Mouse (Mus musculus) hindbrain, embryonic 13.5 days (tissue): ENCODE results near the gene Rad51b. TPM values are rescaled to one million over a fixed set of nuclear protein-coding genes. Genes with fewer than 3 reads are reported as not detected.
A peak's percentile ranks its signal among the peaks of the same experiment; 100 is the strongest.

Experiments used
- ATAC-seq: fragments of 200-750 bp; cut with Nextera tagmentation; 2 replicates; pipeline ENCODE4 v1.8.0; 2017; ENCODE audit warnings: moderate TSS enrichment; ENCODE audit not compliant: low FRiP score
- H3K27ac ChIP-seq: fragments of 300-500 bp; sonication (generic); 2 replicates; pipeline ENCODE4 v1.5.1; 2015; ENCODE audit warnings: inconsistent platforms, mild to moderate bottlenecking, moderate library complexity
- H3K27me3 ChIP-seq: fragments of 300-500 bp; sonication (generic); 2 replicates; pipeline ENCODE4 v1.6.1; 2015; ENCODE audit warnings: mild to moderate bottlenecking, inconsistent platforms
- H3K36me3 ChIP-seq: fragments of 300-500 bp; sonication (generic); 2 replicates; pipeline ENCODE4 v1.6.1; 2015; ENCODE audit warnings: mild to moderate bottlenecking, inconsistent platforms
- H3K4me1 ChIP-seq: fragments of 300-500 bp; sonication (generic); replicated peaks from 2 replicates; pipeline ENCODE4 v1.6.1; 2015; ENCODE audit warnings: inconsistent platforms
- H3K4me2 ChIP-seq: fragments of 300-500 bp; sonication (generic); 2 replicates; pipeline ENCODE4 v1.6.1; 2015; ENCODE audit warnings: inconsistent platforms, mild to moderate bottlenecking, moderate library complexity
- H3K4me3 ChIP-seq: fragments of 300-500 bp; sonication (generic); 2 replicates; pipeline ENCODE4 v1.5.1; 2015; ENCODE audit warnings: mild to moderate bottlenecking, inconsistent platforms
- H3K9ac ChIP-seq: fragments of 300-500 bp; sonication (generic); 2 replicates; pipeline ENCODE4 v1.6.1; 2015; ENCODE audit warnings: mild to moderate bottlenecking, inconsistent platforms
- H3K9me3 ChIP-seq: fragments of 300-500 bp; sonication (generic); 2 replicates; pipeline ENCODE4 v1.6.1; 2016; ENCODE audit warnings: inconsistent platforms
- WGBS: fragments of 180-500 bp; shearing (Covaris S2); methylation state at CpG from one replicate; pipeline ENCODE4 v1.1.7; 2015; 5-methylcytosine and 5-hydroxymethylcytosine counted together
- polyA plus RNA-seq: library from polyadenylated mRNA; unstranded; fragments of >200 nt; fragmentation: Nextera tagmentation; extraction: Ambion mirVana; gene quantifications from 2 replicates; pipeline ENCODE4 v1.2.1, GENCODE M21; 2015

Gene Rad51b
- polyA plus RNA-seq, 1 experiment from 2014 or later, result 2.4 TPM

DNA sequence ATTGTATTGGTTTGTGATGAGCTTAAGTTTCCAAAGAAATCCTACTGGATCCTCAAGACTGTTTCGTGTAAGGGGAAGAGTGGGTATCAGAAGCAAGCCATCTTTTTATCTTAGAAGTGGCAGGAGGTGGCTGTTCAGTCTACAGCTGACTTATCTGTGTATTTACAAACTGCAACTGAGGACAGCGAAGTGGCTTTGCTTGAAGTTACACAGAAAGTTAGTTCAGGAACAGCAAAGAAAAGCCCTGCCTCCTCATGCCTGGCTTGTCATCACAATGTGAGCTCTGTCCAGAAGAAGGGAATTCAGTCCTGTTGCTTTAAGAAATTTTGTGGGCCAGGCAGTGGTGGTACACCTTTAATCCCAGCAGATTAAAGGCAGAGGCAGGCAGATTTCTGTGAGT, 314.6 kb downstream of the Rad51b start:
- H3K27ac ChIP-seq, result no peak overlapping the region
- no peak overlapping the region for H3K4me2 ChIP-seq
- no peak overlapping the region for H3K9ac ChIP-seq
- peaks cover 21% of the 10 kb centered on the region for H3K27me3 ChIP-seq
- WGBS, result 94% methylated on average over 2 of the region's 2 CpGs
- no peaks in the 10 kb centered on the region for H3K36me3 ChIP-seq
- no peak for ATAC-seq
- H3K4me1 ChIP-seq, result peaks cover 29% of the 10 kb centered on the region
- H3K4me3 ChIP-seq, result no peak overlapping the region
- no peaks in the 10 kb centered on the region for H3K9me3 ChIP-seq

DNA sequence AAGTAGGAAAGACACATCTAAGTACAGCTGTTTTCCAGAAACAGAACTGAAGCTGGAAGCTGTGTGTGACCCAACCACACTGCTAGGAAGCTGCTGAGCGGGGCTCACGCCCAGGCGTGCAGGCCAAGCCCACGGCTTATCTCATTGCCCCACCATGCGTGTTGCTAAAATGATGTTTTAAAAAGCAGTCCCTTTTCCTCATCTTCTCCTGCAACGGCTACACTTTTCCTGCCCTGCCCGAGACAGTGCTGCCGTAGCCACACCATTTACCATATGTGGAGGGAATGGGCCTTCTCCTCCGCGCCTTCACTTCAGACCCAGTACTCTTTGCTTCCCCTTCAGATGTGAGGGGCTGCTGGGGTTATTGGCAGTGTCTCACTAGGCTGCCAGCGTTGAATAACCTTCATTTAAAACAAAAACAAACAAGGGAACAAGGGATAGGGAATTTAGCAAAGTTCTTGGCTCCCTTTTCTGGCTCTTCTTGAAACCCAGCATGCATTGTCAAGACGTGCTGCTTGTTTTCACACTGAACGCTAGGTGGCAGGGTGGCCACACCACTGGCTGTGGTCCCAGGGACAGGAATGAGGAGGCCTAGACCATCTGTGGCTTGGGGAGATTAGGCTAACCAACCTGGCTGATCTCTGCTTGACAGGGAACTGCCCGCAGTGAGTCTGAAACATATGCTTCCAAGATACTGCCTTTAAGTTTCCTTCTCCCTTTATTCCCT, 315.4 kb downstream of the Rad51b start:
- 48% methylated on average over 14 of the region's 14 CpGs for WGBS

DNA sequence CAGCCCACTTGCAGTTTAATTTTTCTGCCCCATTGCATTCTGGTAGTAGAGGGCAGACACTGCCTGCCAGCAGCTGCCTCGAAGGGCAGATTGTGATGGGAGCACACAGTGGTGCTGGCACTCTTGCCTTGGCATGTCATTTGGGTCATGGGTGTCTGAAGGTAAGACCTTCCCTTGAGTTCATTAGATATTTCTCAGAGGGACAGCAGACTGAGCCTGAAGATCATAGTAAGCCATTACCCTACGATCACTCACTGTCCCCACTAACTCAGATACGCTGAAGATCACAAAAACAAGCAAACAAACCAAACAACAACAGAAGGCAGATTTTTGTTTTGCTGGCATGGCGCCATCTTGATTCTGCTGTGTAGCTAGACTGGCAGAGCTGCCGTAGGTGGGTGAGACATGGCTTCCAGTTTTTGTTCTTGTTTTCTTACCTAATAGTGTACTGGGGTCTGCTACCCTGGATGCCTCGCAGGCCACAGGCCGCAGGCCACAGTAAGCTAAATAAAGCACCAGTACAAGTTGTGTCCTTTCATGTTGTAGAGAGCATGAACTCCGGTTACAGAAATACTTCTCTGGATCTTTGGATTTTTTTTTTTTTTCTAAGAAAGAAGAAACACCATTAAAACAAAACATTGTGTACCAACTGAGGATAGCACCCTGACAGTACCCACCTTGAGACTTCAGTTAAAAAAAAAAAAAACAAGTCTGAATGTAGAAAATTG, 316.1 kb downstream of the Rad51b start:
- Histone ChIP-seq H3K27me3 (peaks cover 20% of the 10 kb centered on the region), H3K9ac (no peak overlapping the region), H3K27ac (peak overlapping the region; percentile 37; the same call in 1 of the 2 replicates), H3K4me2 (no peak overlapping the region), H3K9me3 (no peaks in the 10 kb centered on the region), H3K4me1 (peaks cover 29% of the 10 kb centered on the region), H3K4me3 (no peak overlapping the region), H3K36me3 (no peaks in the 10 kb centered on the region)
- WGBS, result 82% methylated on average over 8 of the region's 8 CpGs
- ATAC-seq, result peak; percentile 53

More for the DNA sequence above, 315.4 kb downstream of the Rad51b start:
- H3K9ac ChIP-seq, result no peak overlapping the region
- H3K27me3 ChIP-seq, result peaks cover 20% of the 10 kb centered on the region
- H3K4me2 ChIP-seq, result no peak overlapping the region
- ATAC-seq, result peak; percentile 93
- H3K4me3 ChIP-seq, result no peak overlapping the region
- H3K4me1 ChIP-seq, result peaks cover 29% of the 10 kb centered on the region
- no peaks in the 10 kb centered on the region for H3K9me3 ChIP-seq
- no peaks in the 10 kb centered on the region for H3K36me3 ChIP-seq
- peak overlapping the region; percentile 37 for H3K27ac ChIP-seq

DNA sequence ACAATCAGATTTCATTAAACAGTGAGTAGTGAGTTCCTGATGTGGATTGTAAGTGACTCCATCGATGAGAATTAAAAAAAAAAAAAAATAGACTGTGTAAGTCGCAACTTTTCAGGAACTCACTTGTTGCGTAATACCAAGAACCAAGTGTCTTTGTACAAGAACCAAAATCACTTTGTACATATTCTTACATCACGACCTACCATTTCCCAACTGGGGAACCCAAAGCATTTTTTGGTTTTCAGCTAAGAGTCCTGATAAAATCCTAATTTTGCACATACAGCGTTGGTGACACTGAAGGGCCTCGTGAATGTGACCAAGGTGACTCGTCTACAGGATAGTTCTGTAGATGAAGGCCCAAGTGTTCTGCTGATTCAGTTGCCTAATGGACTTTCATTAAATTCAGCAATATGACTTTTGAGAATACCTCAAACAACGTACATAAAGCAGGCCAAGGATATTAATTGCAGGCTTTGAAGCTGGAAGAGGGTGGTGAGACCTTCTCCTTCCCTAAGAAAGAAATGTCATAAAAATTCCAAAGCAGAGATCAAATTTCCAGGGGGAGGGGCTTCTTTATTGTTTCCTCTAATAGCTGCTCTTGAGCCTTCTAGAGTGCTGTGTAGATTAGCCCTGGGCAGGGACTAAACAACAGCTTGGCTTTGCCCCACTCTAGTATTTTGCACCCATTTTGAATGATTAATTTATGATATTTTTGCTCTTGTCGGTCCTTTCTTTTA, 316.9 kb downstream of the Rad51b start:
- no peak overlapping the region for H3K4me2 ChIP-seq
- no peak overlapping the region for H3K27ac ChIP-seq
- no peak for ATAC-seq
- H3K9ac ChIP-seq, result no peak overlapping the region
- peaks cover 24% of the 10 kb centered on the region for H3K4me1 ChIP-seq
- no peaks in the 10 kb centered on the region for H3K9me3 ChIP-seq
- WGBS, result 86% methylated on average over 9 of the region's 9 CpGs
- no peak overlapping the region for H3K4me3 ChIP-seq
- H3K36me3 ChIP-seq, result no peaks in the 10 kb centered on the region
- peaks cover 20% of the 10 kb centered on the region for H3K27me3 ChIP-seq

DNA sequence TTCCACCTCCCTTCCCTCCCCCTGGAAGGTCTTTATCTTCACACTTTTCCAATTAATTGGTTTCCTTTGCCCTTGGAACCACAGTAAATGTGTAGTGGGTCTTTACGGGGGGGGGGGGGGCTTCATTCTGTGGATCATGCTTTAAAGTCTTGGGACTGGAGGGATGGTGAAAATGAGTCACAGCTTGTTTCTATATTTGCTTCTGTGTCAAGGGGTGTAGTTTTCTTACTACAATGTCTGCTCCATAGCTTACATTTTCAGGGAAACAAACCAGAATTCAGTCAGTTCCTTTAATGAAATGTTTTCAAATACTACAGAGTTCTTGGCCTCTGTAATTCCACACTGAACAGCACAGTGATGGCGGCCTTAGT, 317.5 kb downstream of the Rad51b start:
- 81% methylated on average over 2 of the region's 2 CpGs for WGBS
- H3K4me1 ChIP-seq, result peaks cover 21% of the 10 kb centered on the region
- H3K4me3 ChIP-seq, result no peak overlapping the region
- no peak overlapping the region for H3K9ac ChIP-seq
- H3K36me3 ChIP-seq, result no peaks in the 10 kb centered on the region
- H3K9me3 ChIP-seq, result no peaks in the 10 kb centered on the region
- peaks cover 20% of the 10 kb centered on the region for H3K27me3 ChIP-seq
- no peak overlapping the region for H3K4me2 ChIP-seq
- H3K27ac ChIP-seq, result no peak overlapping the region
- no peak for ATAC-seq

DNA sequence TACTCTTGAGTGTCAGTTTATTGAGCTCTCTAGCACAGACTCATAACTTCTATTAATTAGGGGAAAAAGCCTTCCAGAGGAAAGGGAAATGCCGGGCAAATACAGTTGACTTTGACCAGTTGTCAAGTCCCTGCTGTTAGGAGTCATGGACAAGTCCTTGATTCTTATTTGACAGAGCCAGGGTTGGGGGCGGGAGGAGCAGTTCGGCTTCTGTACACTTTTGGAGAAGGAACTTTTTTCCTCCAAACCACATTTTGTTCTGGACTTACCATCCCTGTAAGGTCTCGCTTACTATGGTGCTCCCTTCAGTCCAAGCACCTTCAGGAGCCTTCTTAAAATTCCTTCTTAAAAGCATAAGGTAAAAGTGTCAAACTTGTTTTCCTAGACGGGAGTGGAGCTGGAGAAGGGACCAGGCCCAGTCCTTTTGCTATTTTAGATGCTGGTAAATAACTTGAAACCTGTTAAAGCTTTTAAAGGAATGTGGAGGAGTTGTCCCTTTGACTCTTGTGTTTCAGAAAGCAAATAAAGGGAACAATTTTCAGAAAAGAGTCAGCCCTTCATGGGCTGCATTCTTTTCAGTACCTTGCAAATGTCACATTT, 318.7 kb downstream of the Rad51b start:
- Histone ChIP-seq H3K4me1 (peaks cover 15% of the 10 kb centered on the region), H3K4me2 (no peak overlapping the region), H3K27me3 (peaks cover 12% of the 10 kb centered on the region), H3K9me3 (no peaks in the 10 kb centered on the region), H3K36me3 (no peaks in the 10 kb centered on the region), H3K4me3 (no peak overlapping the region), H3K27ac (no peak overlapping the region), H3K9ac (no peak overlapping the region)
- WGBS, result 77% methylated on average over 5 of the region's 5 CpGs
- ATAC-seq, result no peak

DNA sequence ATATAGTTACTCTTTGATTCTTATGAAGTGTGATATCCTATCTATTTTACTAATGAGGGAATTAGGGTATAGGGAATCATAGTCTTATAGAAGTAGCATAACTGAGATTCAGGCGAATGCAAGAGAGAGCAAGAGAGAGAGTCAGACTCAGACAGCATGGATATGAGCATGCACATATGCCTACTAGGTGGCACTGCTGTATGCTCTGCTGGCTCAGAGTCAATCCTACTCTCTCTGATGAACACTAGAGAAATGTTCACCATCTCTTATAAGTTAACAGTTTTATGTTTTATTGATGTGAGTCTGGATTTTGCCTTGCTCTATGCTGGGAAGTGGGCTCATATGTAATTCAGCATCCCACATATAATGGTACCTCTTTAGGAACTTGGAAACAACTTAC, 321.9 kb downstream of the Rad51b start:
- Histone ChIP-seq H3K27ac (no peak overlapping the region), H3K4me2 (no peak overlapping the region), H3K4me1 (no peaks in the 10 kb centered on the region), H3K27me3 (no peaks in the 10 kb centered on the region; the same call in 1 of the 2 replicates), H3K4me3 (no peak overlapping the region), H3K36me3 (no peaks in the 10 kb centered on the region), H3K9ac (no peak overlapping the region), H3K9me3 (no peaks in the 10 kb centered on the region)
- 94% methylated on average over 1 of the region's 1 CpGs for WGBS
- no peak for ATAC-seq

DNA sequence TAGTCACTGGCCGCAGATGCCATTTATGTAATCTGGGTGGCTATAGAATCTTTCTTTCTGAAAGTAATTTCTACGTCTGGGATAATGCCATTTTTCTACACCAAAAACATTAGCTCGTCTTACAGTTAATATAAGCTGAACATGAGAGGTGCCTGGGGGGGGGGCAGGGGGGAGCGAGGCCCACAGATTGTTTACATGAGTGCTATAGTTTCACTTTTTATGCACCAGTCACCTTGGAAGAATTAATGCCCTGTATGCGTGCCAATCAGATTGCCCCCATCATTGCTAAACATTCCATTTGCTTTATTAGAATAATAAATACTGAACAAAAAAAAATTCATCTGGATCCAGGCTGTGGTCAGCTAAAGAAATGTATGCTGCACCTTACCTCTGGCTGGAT, 323.6 kb downstream of the Rad51b start:
- Histone ChIP-seq H3K27me3 (no peaks in the 10 kb centered on the region; the same call in 1 of the 2 replicates), H3K4me3 (no peak overlapping the region), H3K27ac (no peak overlapping the region), H3K4me1 (no peaks in the 10 kb centered on the region), H3K4me2 (no peak overlapping the region), H3K36me3 (no peaks in the 10 kb centered on the region), H3K9me3 (no peaks in the 10 kb centered on the region), H3K9ac (no peak overlapping the region)
- WGBS, result 84% methylated on average over 5 of the region's 5 CpGs
- no peak for ATAC-seq

DNA sequence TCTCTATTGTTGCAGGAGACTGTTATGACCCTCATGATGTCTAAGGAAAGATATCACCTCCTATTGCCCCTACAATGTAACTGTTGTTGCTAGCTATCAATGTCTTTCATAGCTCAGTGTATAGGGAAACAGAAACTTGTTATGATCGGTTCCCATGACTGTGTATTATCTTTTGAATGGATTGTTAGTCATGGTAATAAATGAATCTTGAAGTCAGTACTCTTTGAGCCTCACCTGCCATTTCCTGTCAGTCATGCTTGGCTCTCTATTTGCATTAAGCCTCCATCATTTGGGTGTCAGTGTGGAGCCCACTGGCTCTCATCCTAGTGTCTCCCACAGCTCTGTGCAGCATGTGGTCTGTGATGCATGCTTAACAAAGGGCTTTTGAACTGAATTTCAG, 326.2 kb downstream of the Rad51b start:
- Histone ChIP-seq H3K9ac (no peak overlapping the region), H3K27ac (no peak overlapping the region), H3K27me3 (no peaks in the 10 kb centered on the region), H3K4me1 (peaks cover 7% of the 10 kb centered on the region), H3K4me2 (no peak overlapping the region), H3K9me3 (no peaks in the 10 kb centered on the region), H3K4me3 (no peak overlapping the region), H3K36me3 (no peaks in the 10 kb centered on the region)
- ATAC-seq, result no peak
- 65% methylated on average over 1 of the region's 1 CpGs for WGBS

DNA sequence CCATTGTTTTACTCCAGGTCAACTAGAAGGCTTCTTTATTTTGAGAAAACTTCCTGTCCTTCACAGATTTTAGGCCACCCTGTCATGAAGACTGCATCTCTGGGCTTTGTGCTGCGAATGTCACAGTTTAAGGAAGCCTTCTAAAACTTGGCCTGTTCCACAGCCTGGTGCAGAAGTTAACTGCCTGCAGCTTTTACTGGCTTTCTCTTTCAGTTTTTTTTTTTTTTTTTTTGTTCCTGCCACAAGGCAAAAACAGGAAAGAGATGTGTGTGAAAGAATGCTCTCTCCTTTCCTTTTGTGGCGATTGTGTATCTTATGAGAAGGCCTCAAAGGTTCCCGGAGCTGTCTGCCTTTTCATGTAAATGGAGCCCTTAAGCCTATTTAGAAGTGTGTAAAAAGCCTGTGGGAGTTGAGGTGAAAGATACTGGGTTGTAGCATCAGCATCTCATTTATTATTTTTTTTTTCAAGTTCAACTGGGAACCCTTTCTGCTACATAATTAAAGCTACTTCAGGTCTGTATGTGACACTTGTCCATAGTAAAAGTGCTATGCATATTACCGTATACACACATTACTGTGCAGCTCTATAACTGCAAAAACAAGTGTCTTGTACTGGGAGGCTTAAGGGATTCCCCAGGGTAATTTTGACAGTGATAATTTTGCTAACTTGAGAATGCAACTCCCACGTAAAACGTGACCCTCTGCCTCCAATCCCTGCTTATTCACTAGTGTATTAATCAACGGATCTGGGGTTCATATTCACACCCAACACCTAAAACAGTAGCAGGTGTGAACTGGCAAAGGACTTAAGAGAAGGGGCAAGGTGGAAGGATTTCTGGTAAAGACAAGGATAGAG, 328.8 kb downstream of the Rad51b start:
- H3K36me3 ChIP-seq, result no peaks in the 10 kb centered on the region
- no peak overlapping the region for H3K4me2 ChIP-seq
- H3K27ac ChIP-seq, result peak overlapping the region; percentile 4; the same call in 1 of the 2 replicates
- H3K9me3 ChIP-seq, result no peaks in the 10 kb centered on the region
- peaks cover 7% of the 10 kb centered on the region for H3K4me1 ChIP-seq
- ATAC-seq, result no peak
- WGBS, result 11% methylated on average over 7 of the region's 7 CpGs
- H3K27me3 ChIP-seq, result no peaks in the 10 kb centered on the region
- H3K9ac ChIP-seq, result no peak overlapping the region
- H3K4me3 ChIP-seq, result no peak overlapping the region

DNA sequence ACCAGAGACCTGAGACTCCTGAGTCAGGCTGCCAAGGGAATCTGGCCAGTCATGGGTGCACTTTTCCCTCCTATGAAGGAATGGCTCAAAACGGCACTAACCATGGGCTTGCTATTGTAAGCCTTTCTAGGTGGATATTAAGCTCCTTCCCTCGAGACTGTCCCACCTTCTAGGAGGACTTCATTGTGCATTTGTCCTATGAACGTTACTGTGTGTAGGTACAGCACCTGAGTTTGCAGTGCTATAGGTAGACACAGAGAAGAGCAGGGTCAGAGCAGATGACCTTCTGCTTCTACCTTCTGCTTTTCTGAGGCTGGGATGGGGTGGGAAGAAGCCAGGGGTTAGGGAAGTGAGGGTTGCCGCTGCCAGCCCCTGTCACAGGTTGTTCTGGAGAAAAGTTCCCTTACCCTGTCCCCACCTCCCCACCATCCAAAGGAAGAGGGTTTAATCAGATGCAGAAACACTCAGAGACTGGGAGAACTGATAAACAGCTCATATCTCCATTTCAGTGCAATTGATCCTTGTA, 329.5 kb downstream of the Rad51b start:
- Histone ChIP-seq H3K9ac (no peak overlapping the region), H3K4me3 (no peak overlapping the region), H3K36me3 (no peaks in the 10 kb centered on the region), H3K4me2 (no peak overlapping the region), H3K4me1 (peaks cover 7% of the 10 kb centered on the region), H3K9me3 (no peaks in the 10 kb centered on the region), H3K27ac (peak overlapping the region; percentile 4; the same call in 1 of the 2 replicates), H3K27me3 (no peaks in the 10 kb centered on the region)
- no peak for ATAC-seq
- 44% methylated on average over 4 of the region's 4 CpGs for WGBS
